Mouse (Mus musculus) heart, adult 2 months (tissue): ENCODE measurements around the gene Hmox2.

Experiments used
- CTCF ChIP-seq: fragments of 200-600 bp; IDR thresholded peaks from 2 replicates; pipeline ENCODE4 v1.8.1; 2022; ENCODE audit warnings: antibody characterized with exemption, mild to moderate bottlenecking, moderate library complexity
- EP300 ChIP-seq: fragments of 200-500 bp; IDR thresholded peaks from 2 replicates; pipeline ENCODE4 v1.6.1; 2011; ENCODE audit warnings: low read depth, low read length, control low read depth; ENCODE audit not compliant: insufficient read depth

- TF ChIP-seq EP300 (no peak), CTCF (no peak)
Measured at GRCm38 (mm10) chr16:4767012-4767790, 41.0 kb downstream of the Hmox2 start.
